Mouse (Mus musculus) T-helper 1 cell (primary cell): ENCODE data around the gene Igfbp6.
"Not testable (repeated sequence)": the region's sequence is repeated elsewhere in the genome, so short reads cannot be mapped to it uniquely, and the experiment has no call there.

ENCODE experiments used
- in situ Hi-C: fragments of 300-600 bp; cut with MboI, MseI; formaldehyde crosslinking; loops from one replicate; pipeline ENCODE4 v1.15.1; 2025; ENCODE audit warnings: high pct_unique_total_duplicates

The Igfbp6 gene

DNA sequence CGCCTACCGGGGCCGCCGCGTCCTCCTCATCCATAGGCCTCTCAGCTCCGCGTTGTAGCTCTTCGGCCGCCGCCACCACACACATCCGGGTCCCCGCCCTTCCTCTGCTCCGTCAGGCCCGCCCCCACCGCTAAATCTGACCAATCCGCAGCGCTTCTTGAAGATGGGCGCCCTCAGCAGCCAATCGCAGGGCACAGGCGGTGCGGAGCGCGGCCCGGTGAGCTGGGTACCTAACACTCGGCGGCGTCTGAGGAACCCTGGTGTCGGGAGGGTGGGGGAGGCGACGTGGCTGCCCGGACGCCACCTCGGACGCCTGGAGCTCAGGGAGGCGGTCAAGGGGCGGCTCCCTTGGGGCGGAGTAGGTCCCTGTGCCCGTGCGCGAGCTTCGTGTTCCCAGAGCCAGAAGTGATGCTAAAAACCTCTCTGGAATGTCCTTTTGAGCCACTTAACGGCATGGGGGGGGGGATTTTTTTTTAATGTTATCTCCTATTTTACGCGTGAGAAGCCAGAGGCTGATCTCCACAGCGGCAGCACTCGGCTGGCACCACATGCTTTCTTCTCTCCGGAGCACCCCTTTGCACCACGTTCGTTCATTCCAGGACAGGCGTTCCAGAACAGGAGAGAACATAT is 7.9 kb upstream of the Igfbp6 start, which contains the start of gene Spryd3:
Spryd3 (minus strand) TSS at position 106 of the 630 bp plus-strand sequence.
- in situ Hi-C loops, result no loop called here

DNA sequence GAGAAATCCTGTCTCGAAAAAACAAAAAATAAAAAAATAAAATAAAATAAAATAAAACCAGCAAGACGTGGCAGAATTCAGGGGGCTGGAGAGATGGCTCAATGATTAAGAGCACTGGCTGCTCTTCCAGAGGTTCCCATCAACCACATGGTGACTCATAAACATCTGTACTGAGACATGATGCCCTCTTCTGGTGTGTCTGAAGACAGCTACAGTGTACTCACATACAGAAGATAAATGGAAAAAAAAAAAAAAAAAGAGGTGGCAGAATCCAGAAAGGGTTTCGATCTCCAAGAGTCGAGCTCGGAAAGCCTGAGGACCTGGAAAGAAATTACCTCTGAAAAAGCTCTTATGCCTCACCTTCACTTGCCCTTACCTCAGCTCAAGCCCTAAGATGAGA is 3.0 kb upstream of the Igfbp6 start:
- in situ Hi-C loops, result no loop called here

- in situ Hi-C loops, result no loop called here
These were observed 949 bp upstream of the Igfbp6 start for GRCm38 (mm10) chr15:102142914-102143912.

- in situ Hi-C loops, result no loop called here
These were observed 564 bp downstream of the Igfbp6 start for GRCm38 (mm10) chr15:102144726-102145125.

DNA sequence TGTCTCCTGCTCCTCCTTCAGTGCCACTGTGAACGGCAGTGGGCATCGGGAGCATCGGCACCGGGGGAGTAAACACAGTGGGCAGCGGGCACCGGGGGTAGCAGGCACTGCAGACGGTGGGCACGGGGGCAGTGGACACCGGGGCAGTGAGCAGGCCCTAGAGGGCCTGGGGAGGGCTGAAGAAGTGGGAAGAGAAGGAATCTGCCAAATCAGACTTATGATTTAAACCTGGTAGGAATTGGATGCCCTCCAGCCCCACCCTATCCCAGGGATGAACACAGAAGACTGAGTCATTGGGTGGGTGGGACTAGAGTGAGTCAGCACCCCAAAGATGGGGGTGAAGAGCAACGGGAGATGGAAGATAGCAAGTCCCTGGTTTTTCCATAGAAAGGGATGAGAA is 1.2 kb downstream of the Igfbp6 start:
- in situ Hi-C loops, result no loop called here

GRCm38 (mm10) chr15:102146089-102146488 is 1.9 kb downstream of the Igfbp6 start:
- in situ Hi-C loops, result no loop called here

- in situ Hi-C loops, result no loop called here
These were observed 2.7 kb downstream of the Igfbp6 start for GRCm38 (mm10) chr15:102146882-102147281.

- in situ Hi-C loops, result no loop called here
These were observed 3.7 kb downstream of the Igfbp6 start for GRCm38 (mm10) chr15:102147674-102148402.

DNA sequence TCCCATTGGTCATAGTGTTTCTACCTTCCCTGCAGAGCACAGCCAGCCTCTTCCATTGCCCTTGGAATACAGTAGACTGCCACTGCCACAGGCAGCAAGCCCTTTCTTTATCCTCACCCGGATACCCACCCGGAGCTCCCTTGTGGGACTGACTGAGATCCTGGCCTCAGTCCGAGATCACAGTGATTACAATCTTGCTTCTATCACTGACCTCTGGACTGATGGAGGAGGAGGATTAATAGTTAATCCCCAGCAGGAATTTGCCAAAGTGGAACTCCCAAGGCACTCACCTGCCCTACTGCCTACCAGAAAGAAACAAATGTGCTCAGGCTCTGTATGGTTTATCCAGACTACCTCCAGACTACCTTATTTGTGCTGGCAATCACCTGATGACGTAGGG is 5.4 kb downstream of the Igfbp6 start:
- in situ Hi-C loops, result no loop called here

GRCm38 (mm10) chr15:102150301-102151135 is 6.4 kb downstream of the Igfbp6 start, which contains the start of gene Soat2:
Soat2 (plus strand) TSS chr15:102150526.
- in situ Hi-C loops, result no loop called here

DNA sequence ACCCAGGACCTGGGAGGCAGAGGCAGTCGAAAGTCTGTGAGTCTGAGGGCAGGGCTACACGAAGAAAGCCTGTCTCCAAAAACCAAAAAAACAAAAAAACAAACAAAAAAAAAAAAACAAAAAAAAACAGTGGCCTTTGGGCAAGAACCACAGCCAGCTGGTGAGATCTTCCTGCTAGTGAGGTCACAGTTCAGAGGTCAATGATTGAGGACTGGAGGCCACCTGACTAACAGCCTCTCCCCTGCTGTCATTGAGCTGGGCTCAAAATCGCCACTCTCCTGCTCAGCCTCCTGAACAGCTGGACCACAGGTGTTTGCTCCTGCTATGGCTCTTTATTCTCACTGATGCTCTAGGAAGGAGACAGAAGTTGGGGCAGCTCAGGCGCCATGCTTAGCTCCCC is 8.5 kb downstream of the Igfbp6 start:
- in situ Hi-C loops, result no loop called here

DNA sequence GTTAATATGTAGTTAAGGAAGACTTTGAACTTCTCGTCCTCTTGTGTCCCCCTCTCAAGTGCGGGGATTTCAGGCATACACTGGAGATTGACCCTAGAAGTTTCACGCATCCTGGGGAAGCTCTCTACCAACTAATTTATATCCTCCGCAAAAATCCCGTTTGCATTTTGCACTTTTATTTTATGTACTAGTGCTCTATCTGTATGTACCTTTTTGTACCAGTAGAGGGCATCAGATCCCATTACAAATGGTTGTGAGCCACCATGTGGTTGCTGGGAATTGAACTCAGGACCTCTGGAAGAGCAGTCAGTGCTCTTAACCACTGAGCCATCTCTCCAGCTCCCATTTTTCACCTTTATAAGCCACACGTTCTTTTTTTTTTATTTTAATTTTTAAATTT is 10.8 kb downstream of the Igfbp6 start:
- in situ Hi-C loops, result not testable (repeated sequence)

GRCm38 (mm10) chr15:102156836-102157235 is 12.7 kb downstream of the Igfbp6 start:
- in situ Hi-C loops, result no loop called here

DNA sequence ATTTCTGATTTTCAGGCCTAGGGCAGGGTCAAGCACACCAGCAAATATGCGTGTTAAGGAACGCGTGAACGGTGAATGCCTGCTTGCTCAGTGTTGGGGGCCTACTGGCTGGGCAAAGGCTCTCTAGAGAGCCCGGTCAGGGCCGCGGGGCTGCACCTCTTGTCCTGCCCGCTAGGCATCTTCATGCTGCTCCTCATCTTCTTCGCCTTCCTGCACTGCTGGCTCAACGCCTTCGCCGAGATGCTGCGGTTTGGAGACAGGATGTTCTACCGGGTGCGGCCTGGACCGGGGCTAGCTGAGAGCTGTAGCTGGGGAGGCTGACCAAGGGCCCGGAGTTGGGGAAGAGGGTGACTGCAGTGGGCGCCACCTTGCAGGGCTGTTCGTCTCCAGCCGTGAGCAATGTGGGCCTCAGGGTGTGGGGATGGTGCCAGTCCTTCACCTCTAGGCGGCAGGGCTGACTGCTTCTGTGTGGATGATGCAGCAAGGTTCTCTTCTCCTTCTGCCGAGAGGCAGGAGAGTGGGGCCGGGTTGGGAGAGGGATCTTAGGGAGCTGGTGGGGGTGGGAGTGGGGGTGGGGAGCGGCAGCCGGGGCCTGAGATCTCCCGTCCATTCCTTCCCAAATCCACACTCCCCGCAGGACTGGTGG is 16.4 kb downstream of the Igfbp6 start:
- in situ Hi-C loops, result no loop called here

DNA sequence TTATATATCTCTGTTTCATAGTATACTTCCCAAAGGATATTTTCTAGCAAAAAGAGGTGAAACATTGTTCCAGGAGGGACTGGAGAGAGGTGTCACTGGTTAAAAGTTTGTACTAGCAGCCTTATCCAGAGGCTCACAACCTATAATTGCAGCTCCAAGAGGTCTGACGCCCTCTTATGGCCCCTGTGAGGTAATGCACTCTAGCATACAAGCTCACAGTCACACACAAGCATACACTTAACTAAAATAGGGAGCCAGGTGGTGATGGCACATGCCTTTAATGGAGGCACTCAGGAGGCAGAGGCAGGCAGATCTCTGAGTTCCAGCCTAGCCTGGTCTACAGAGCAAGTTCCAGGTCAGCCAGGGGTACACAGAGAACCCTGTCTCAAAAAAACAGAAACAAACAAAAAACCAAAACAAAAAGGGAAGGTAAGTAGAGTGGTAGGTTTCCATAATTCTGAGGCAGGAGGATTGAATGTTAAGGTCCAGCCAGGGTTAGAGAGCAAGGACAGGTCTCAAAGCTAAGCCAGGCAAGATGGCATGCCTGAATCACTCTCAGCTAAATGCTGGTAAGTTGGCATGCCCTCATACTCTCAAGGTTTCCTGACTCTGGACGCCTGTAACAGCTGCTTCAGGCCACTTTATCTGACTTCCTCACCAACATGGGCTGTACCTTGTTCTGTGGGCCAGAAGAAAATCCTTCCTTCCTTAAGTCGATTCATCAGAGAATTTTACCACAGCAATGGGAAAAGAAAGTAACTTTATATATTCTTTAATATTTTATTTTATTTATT is 19.9 kb downstream of the Igfbp6 start:
- in situ Hi-C loops, result no loop called here

DNA sequence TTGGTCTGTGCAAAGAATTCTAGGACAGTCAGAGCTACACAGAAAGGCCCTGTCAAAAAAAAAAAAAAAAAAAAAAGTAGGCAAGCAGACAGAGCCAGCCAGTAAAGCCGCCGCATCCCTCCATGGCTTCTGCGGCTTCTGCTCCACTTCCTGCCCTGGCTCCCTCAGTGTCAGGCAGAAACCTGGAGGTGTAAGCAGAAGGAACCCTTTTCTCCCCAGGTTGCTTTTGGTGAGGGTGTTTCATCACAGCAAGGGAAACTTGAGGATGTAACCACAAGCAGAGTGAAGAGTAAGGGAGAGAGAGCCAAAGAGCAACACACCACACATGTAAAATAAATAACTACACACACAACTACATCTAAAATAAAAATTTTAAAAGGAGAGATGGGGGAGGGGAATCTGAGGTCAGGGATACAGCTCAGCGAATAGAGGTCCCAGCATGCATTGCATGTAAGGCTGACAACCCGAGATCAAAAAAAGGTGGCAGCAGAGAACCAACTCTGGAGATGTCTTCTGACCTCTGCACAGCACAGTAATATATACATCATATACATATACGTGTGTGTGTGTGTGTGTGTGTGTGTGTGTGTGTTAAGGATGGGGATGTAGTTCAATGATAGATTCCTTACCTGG is 21.4 kb downstream of the Igfbp6 start:
- in situ Hi-C loops, result no loop called here

DNA sequence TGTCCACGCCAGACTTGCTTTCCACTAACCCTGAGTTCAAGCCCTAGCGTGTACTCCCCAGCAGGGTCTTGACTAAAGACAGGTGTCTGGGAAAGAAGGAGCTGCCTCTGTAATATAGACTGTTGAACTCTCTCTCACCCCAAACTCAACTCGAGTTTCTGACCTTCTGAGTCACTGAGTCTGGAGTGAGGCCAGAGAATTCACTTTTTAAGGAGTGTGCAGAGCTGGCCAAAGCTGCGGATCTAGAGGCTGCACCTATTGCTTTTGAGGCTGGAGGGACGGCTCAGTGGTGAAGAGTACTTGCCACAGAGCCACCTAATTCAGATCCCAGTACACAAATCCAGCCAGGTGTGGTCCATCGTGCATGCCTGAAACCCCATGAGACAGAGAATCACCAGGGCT is 23.5 kb downstream of the Igfbp6 start:
- in situ Hi-C loops, result no loop called here

GRCm38 (mm10) chr15:102169064-102169463 is 24.9 kb downstream of the Igfbp6 start:
- in situ Hi-C loops, result no loop called here

DNA sequence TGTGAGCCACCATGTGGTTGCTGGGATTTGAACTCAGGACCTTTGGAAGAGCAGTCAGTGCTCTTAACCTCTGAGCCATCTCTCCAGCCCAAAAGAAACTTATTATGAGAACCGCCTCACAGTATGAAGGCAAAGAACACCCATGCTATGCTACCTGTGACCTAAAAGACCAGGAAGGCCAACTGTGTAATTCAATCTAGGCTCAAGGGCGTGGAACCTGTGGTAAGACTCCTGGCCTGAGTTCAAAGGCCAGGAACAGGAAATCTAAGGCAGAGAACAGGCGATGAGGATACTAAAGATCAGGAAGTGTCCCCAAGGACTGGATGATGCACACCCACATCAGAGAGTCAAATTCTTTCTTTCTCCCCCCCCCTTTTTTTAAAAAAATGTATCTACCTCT is 29.4 kb downstream of the Igfbp6 start:
- in situ Hi-C loops, result loop anchor here (10.0 kb wide), 1 partner anchor 289 kb away; no protein-coding TSS in a partner anchor
